Mouse (Mus musculus) bone marrow, adult 2 months (tissue): ENCODE measurements around the gene Dpy19l3. TPM values are rescaled to one million over a fixed set of nuclear protein-coding genes. Genes with fewer than 3 reads are reported as not detected.

Source experiments
- H3K27ac ChIP-seq: fragments of 200-500 bp; 2 replicates; pipeline ENCODE4 v1.5.1; 2012; ENCODE audit warnings: low read depth, mild to moderate bottlenecking, control low read depth, inconsistent platforms, low read length; ENCODE audit not compliant: control insufficient read depth, poor library complexity, insufficient read depth
- H3K4me1 ChIP-seq: fragments of 200-500 bp; 2 replicates; pipeline ENCODE4 v1.6.1; 2011; ENCODE audit warnings: low read length; ENCODE audit not compliant: control insufficient read depth, insufficient read depth
- H3K4me3 ChIP-seq: fragments of 200-500 bp; replicated peaks from 2 replicates; pipeline ENCODE3; 2011; ENCODE audit warnings: mild to moderate bottlenecking, low read depth, low read length, control low read depth; ENCODE audit not compliant: control insufficient read depth
- CTCF ChIP-seq: fragments of 200-500 bp; IDR thresholded peaks from 2 replicates; pipeline ENCODE4 v1.5.1; 2011; ENCODE audit warnings: low read length, control low read depth; ENCODE audit not compliant: control insufficient read depth, insufficient read depth
- POLR2A ChIP-seq: fragments of 200-500 bp; IDR thresholded peaks from 2 replicates; pipeline ENCODE4 v1.6.1; 2011; ENCODE audit warnings: low read depth, mild to moderate bottlenecking, control low read depth, low read length, borderline replicate concordance; ENCODE audit not compliant: control insufficient read depth
- WGBS: fragments of 180-500 bp; shearing (Covaris S2); methylation state at CpG from one replicate; pipeline ENCODE4 v1.1.7; 2018; 5-methylcytosine and 5-hydroxymethylcytosine counted together
- polyA plus RNA-seq: library from polyadenylated mRNA; stranded (reverse); fragments of >200 nt; gene quantifications from 2 replicates; pipeline ENCODE4 v1.2.4, GENCODE M21; 2011; ENCODE audit warnings: low replicate concordance; ENCODE audit not compliant: missing spikeins, insufficient read depth, insufficient read length

Dpy19l3 gene
- 1.8 and 3.1 TPM in 2 replicates for polyA plus RNA-seq

GRCm38 (mm10) chr7:35754033-35754885 lies at the start of gene Dpy19l3:
Dpy19l3 (minus strand) TSS chr7:35754454.
- peak within 1 kb of the TSS; percentile 74 for H3K27ac ChIP-seq

GRCm38 (mm10) chr7:35802906-35803595 lies 48.8 kb upstream of the Dpy19l3 start, which contains the start of gene Zfp507:
Zfp507 (minus strand) TSS chr7:35803003.
- H3K4me1 ChIP-seq: no peaks in the 10 kb centered on the region; the same call in none of the 2 replicates
- 18% methylated on average over 26 of the region's 26 CpGs for WGBS
- peak within 1 kb of the TSS; percentile 77 for H3K4me3 ChIP-seq
- TF ChIP-seq CTCF (no peak), POLR2A (no peak; the same call in 1 of the 2 replicates)
- H3K27ac ChIP-seq: peak within 1 kb of the TSS; percentile 44; the same call in 1 of the 2 replicates

More at GRCm38 (mm10) chr7:35754033-35754885, at the start of gene Dpy19l3:
- TF ChIP-seq CTCF: no peak
- peak; percentile 20; the same call in 1 of the 2 replicates for TF ChIP-seq POLR2A
- Histone ChIP-seq H3K4me3 (peak within 1 kb of the TSS; percentile 79), H3K4me1 (no peaks in the 10 kb centered on the region; the same call in 1 of the 2 replicates)
- WGBS: under 1% methylated on average over 70 of the region's 70 CpGs

GRCm38 (mm10) chr7:35802201-35802905 lies 48.1 kb upstream of the Dpy19l3 start:
- H3K27ac ChIP-seq: peak overlapping the region; percentile 44; the same call in 1 of the 2 replicates
- no peaks in the 10 kb centered on the region; the same call in none of the 2 replicates for H3K4me1 ChIP-seq
- peak overlapping the region; percentile 77 for H3K4me3 ChIP-seq
- TF ChIP-seq CTCF: no peak
- TF ChIP-seq POLR2A: no peak
- under 1% methylated on average over 49 of the region's 49 CpGs for WGBS

- Histone ChIP-seq H3K4me3 (no peak overlapping the region), H3K27ac (no peak overlapping the region), H3K4me1 (peaks cover 2% of the 10 kb centered on the region)
- TF ChIP-seq POLR2A (no peak), CTCF (no peak)
- 10% methylated on average over 7 of the region's 7 CpGs for WGBS
These were observed 41.9 kb upstream of the Dpy19l3 start for GRCm38 (mm10) chr7:35796123-35796522.

DNA sequence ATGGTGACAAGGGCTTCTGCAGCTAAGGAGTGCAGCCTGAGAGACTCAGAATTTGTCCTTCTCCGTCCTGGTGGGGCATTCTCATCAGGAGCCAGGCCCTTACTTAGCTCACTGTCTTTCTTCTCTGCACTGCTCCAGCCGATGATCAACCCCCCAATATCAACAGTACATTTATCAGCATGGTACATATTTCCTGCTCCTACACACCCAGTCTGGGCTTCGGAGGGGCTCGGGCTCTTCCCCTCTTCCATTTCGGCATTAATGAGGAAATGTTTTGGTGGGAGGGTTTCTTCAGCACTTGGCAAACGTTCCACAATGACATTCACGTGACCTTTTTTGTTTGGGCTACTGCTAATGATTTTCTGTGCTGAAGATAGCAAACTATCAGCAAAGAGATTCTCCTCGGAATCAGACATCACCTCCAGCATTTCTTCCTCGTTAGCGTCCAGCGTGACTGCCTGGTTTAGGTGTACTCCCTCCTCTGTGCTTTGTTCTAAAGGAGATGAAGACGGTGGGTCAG lies 40.0 kb upstream of the Dpy19l3 start:
- H3K27ac ChIP-seq: no peak overlapping the region
- H3K4me1 ChIP-seq: peaks cover 2% of the 10 kb centered on the region
- 76% methylated on average over 12 of the region's 12 CpGs for WGBS
- no peak overlapping the region for H3K4me3 ChIP-seq
- TF ChIP-seq POLR2A (no peak), CTCF (no peak)

DNA sequence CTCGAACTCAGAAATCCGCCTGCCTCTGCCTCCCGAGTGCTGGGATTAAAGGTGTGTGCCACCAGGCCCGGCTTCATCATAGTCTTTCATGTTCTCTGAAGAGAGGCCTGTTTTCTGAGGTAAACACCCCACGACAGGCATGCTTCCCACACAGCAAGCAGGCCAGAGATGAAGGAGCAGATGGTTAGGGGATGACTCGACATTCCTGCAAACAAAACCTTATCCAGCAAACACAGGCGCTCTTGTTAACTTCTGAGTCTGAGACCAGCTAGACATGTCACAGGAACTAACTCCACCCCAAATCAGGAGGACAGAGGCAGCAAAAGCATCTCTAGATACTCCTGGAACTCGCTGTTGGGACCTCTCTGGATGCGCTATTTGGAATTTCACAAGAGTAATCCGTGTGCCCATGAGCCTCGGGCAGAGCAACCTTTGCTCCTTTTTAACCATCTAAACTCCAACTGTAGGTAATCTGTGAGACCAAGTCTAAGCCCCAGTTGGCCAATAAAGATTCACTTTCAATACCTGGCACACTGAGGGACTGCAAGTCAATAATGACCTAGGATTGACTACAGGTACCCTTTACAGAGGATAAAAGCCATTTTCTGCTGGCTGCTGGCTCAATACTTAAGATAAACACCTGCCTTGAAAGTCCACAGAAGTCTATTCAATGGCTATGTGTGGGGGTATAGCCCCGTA lies 38.0 kb upstream of the Dpy19l3 start:
- H3K27ac ChIP-seq: no peak overlapping the region
- no peak overlapping the region for H3K4me3 ChIP-seq
- TF ChIP-seq POLR2A: no peak
- TF ChIP-seq CTCF: no peak
- H3K4me1 ChIP-seq: peaks cover 2% of the 10 kb centered on the region
- WGBS: 76% methylated on average over 12 of the region's 12 CpGs

DNA sequence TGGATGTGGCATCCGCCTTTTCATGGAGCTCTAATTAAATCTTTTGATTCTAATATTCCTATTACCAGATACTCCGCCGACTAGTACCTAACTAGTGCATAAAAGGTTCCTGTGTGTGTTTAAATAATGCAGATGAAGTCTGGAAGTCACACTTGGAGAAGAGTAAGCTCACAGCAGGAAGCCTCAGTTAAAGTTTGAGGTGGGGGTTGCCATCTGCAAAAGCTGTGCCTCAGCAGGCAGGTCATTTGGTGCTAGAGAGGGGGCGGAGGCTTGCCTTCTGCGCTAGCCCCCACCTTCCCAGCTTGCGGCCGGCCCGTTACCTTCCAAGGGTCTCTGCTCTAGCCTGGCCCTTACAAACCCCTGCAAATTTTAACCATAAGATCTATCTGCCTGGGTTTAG lies 36.7 kb upstream of the Dpy19l3 start:
- WGBS: 92% methylated on average over 8 of the region's 8 CpGs
- Histone ChIP-seq H3K27ac (no peak overlapping the region), H3K4me1 (no peaks in the 10 kb centered on the region), H3K4me3 (no peak overlapping the region)
- no peak for TF ChIP-seq CTCF
- TF ChIP-seq POLR2A: no peak
